Mouse (Mus musculus) mouse trophoblast stem cell (cell line): ENCODE data around the gene Tnfrsf17.
"Not testable (repeated sequence)": the region's sequence is repeated elsewhere in the genome, so short reads cannot be mapped to it uniquely, and the experiment has no call there.

Experiments used
- in situ Hi-C, 2 experiments: fragments of 300-500 bp; cut with MseI, MboI; formaldehyde crosslinking; loops; 2 replicates in 1 of 2; 3 replicates in 1 of 2; pipeline ENCODE4 v1.15.1; 2025

The Tnfrsf17 gene

GRCm38 (mm10) chr16:11313512-11313911 lies at the start of gene Tnfrsf17:
Tnfrsf17 (plus strand) TSS chr16:11313812.
- in situ Hi-C loops: no loop called here

- in situ Hi-C loops: no loop called here
Measured at GRCm38 (mm10) chr16:11266556-11266955, 47.1 kb upstream of the Tnfrsf17 start.

- in situ Hi-C loops: no loop called here
Measured at GRCm38 (mm10) chr16:11269808-11270207, 43.8 kb upstream of the Tnfrsf17 start.

- in situ Hi-C loops: no loop called here
Measured at GRCm38 (mm10) chr16:11270642-11271041, 43.0 kb upstream of the Tnfrsf17 start.

GRCm38 (mm10) chr16:11271073-11271472 lies 42.5 kb upstream of the Tnfrsf17 start:
- in situ Hi-C loops: no loop called here

- in situ Hi-C loops: no loop called here
Measured at GRCm38 (mm10) chr16:11276888-11277287, 36.7 kb upstream of the Tnfrsf17 start.

- in situ Hi-C loops: no loop called here
Measured at GRCm38 (mm10) chr16:11278778-11279177, 34.8 kb upstream of the Tnfrsf17 start.

- in situ Hi-C loops: no loop called here
Measured at GRCm38 (mm10) chr16:11282655-11283232, 30.9 kb upstream of the Tnfrsf17 start.

- in situ Hi-C loops: no loop called here
Measured at GRCm38 (mm10) chr16:11284881-11285280, 28.7 kb upstream of the Tnfrsf17 start.

GRCm38 (mm10) chr16:11285949-11286348 lies 27.7 kb upstream of the Tnfrsf17 start:
- in situ Hi-C loops: no loop called here

- in situ Hi-C loops: not testable (repeated sequence)
Measured at GRCm38 (mm10) chr16:11288873-11289272, 24.7 kb upstream of the Tnfrsf17 start.

- in situ Hi-C loops: not testable (repeated sequence)
Measured at GRCm38 (mm10) chr16:11295583-11295982, 18.0 kb upstream of the Tnfrsf17 start.

GRCm38 (mm10) chr16:11297700-11298099 lies 15.9 kb upstream of the Tnfrsf17 start:
- in situ Hi-C loops: not testable (repeated sequence)

- in situ Hi-C loops: loop anchor here in 1 of 2 experiments (10.0 kb wide), 1 partner anchor 111 kb away; no protein-coding TSS in a partner anchor
Measured at GRCm38 (mm10) chr16:11303741-11304140, 9.9 kb upstream of the Tnfrsf17 start.

- in situ Hi-C loops: loop anchor here in 1 of 2 experiments (10.0 kb wide), 1 partner anchor 109 kb away; no protein-coding TSS in a partner anchor
Measured at GRCm38 (mm10) chr16:11305531-11305930, 8.1 kb upstream of the Tnfrsf17 start.

- in situ Hi-C loops: no loop called here
Measured at GRCm38 (mm10) chr16:11315786-11316320, 2.2 kb downstream of the Tnfrsf17 start.

- in situ Hi-C loops: no loop called here
Measured at GRCm38 (mm10) chr16:11316748-11317147, 3.1 kb downstream of the Tnfrsf17 start.

GRCm38 (mm10) chr16:11317324-11317723 lies 3.7 kb downstream of the Tnfrsf17 start:
- in situ Hi-C loops: no loop called here

GRCm38 (mm10) chr16:11322409-11323323 lies 9.1 kb downstream of the Tnfrsf17 start, which contains the start of gene Snx29:
Snx29 (plus strand) TSS chr16:11322908.
- in situ Hi-C loops: no loop called here

GRCm38 (mm10) chr16:11323324-11324051 lies 9.9 kb downstream of the Tnfrsf17 start:
- in situ Hi-C loops: no loop called here

- in situ Hi-C loops: no loop called here
Measured at GRCm38 (mm10) chr16:11330081-11330800, 16.6 kb downstream of the Tnfrsf17 start.
